Mouse (Mus musculus) kidney, adult 11 months (tissue): ENCODE measurements around the gene Fjx1.

ENCODE experiments used
- DNase-seq: peaks from one replicate; pipeline ENCODE4 v3.0.0; 2022

Fjx1 gene

DNA sequence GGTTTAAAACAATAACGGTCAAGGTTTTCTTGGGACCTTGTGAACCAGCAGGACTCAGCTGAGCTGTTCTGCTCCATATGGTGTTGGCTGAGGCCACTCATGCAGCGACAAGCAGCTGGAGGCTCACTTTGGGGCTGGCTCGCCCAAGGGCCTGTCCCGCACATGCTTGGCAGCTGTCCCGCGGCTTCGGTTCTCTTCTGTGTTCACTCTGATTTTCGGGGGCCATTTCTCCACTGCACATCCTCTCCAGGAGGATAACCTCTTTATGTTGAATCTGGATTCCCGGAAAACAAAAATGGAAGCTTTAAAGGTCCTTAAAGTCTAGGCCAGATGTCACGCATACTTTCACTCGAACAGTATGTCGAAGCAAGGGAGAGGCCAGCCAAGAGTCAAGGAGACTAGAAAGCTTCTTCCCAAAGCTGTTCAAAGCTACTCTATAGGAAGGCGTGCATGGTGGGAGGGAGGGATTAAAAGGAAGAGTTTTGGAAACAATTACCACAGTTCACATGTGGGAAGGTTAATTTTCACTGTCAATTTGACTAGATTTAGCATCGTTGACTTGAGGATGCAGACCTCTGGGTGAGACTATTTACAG, 36.1 kb downstream of the Fjx1 start:
- no peak for DNase-seq

- no peak for DNase-seq
Measured at GRCm38 (mm10) chr2:102412738-102413137, 39.6 kb downstream of the Fjx1 start.

- DNase-seq, result no peak
Measured at GRCm38 (mm10) chr2:102410615-102411014, 41.7 kb downstream of the Fjx1 start.

GRCm38 (mm10) chr2:102409741-102410140, 42.6 kb downstream of the Fjx1 start:
- no peak for DNase-seq

- DNase-seq, result no peak
Measured at GRCm38 (mm10) chr2:102407363-102408184, 44.7 kb downstream of the Fjx1 start, which contains the start of gene Trim44. TSS of gene Trim44 (minus strand) at chr2:102407828.

- peak; percentile 32 for DNase-seq
Measured at GRCm38 (mm10) chr2:102406324-102407304, 45.7 kb downstream of the Fjx1 start.

DNA sequence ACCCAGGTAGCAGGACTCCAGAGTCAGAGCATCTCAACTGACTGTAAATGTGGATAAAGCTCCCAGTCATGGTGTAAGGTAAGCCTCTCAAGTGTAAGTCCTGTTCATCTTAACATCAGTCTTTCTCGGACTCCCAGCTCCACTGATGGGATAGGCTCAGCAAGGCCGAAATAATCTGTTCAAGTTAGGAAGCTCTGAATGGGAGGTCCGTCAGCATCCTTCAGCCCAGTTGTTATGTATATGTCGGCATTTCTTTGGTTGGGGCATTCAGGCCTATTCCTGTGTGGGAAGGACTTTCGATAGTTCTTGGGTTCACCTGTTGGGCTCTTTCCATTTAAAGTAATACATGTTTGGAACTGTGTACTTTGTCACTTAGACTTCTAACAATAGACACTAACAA, 48.3 kb downstream of the Fjx1 start:
- DNase-seq, result no peak

DNA sequence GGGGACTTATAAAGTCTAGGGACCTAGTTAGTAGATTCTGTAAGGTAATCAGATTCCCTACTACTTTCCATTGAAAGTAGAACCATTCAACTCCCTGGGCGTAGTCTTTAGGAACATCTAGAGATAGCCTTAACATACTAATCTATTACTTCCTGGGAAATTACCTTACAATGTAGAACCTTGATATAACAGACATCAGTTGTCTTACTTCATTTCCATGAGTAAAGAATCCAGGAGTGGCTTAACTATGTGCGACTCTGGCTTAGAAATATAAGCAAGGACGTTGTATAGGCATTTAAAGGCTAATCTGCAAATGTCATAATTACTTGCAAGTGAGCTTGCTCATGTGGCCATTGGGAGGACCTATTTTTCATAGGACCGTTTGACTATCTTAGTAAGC, 49.0 kb downstream of the Fjx1 start:
- DNase-seq, result no peak

DNA sequence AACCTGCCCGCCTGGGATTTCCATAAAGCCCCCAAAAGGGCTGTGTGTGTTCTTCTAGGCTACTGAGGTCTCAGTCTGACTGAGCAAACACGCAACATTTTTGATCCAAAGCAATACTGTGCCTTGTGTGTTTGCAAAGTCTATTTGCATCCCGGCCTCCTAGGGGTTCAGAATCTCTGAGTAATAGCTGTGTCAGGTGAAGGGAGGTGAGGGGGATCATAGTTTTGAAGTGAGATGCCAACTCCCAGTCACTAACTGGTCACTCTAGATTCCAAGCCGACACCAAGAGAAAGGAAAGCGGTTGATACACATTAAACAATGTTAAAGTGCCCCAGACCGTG, 51.0 kb downstream of the Fjx1 start:
- DNase-seq, result no peak

DNA sequence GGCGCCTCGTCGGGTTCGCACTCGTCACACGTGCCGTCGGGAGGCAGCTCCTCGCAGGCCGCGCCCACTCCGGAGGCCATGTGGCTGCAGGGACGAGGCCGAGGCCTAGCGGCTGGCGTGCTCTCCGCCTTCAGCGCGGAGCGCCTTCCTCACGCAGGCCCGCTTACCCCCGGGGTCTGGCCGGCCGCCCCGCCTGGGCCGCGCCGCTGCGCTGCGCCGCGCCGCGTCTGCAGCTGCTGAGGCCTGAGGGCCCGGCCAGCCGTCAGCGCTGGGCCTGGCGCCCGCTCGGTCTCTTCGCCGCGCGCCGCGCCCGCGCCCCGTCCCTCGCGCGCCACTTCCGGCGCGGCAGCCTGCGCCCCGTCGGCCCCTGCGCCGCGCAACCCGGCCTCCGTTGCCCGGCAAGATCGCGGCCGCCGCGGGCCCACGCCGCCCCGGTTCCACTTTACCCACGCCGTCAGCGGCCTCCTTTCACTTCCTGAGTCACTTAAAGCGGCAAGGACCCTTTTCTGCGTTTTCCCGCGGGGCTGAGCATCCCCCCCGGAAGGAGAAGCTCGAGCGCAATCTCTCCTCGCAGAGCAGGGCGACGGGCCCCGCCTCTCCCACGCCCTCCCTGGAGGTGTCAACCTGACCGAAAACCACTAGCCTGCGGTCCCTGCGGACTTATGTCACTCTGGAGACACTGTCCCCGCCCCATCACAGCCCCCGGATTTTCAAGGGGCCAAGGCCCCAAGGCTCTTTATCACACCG, 51.5 kb downstream of the Fjx1 start:
- DNase-seq, result peak; percentile 91

DNA sequence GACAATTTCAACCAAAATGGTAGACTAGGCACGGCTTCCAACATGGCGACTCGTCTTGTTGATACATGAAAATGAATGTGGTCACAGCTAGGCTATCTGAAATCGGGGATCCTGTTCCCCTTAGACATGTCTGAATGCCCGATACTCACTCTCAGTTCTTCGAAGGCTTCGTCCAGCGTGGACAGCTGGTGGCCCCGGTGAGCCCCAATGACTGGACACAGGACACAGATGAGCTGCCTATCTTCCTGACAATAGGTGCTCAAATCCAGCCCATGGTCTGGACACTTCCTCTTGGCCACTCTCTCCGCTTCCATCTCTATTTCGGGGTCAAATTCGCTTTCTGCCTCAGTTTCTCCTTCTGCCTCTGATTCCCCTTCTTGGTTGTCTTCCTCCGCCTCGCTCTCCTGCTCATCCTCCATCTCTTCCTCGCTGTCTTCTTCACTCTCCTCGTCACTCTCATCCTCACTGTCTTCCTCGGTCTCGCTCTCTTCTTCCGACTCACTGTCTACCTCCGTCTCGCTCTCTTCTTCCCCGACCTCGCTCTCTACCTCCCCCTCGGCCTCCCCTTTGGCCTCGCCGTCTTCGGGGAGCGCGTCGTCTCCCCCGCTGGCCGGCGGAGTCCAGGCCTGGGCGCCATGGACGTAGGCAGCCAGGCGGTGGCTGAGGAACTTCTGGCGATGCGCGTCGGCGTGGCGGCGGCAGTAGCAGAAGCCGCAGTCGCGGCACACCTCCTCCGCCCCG, 52.3 kb downstream of the Fjx1 start:
- no peak for DNase-seq
